Mouse (Mus musculus) heart, embryonic 13.5 days (tissue): ENCODE measurements around the gene Ugt1a5. TPM values are rescaled to one million over a fixed set of nuclear protein-coding genes. Genes with fewer than 3 reads are reported as not detected.

Source experiments
- ATAC-seq: fragments of 200-750 bp; cut with Nextera tagmentation; 2 replicates; pipeline ENCODE4 v1.8.0; 2017; ENCODE audit warnings: moderate TSS enrichment; ENCODE audit not compliant: insufficient number of reproducible peaks, low FRiP score, low TSS enrichment; ENCODE audit errors: extremely low read depth
- H3K27ac ChIP-seq: fragments of 300-500 bp; sonication (generic); replicated peaks from 2 replicates; pipeline ENCODE4 v1.5.1; 2015; ENCODE audit warnings: moderate library complexity, mild to moderate bottlenecking, inconsistent platforms
- H3K27me3 ChIP-seq: fragments of 300-500 bp; sonication (generic); replicated peaks from 2 replicates; pipeline ENCODE4 v1.6.1; 2015; ENCODE audit warnings: mild to moderate bottlenecking, inconsistent platforms
- H3K36me3 ChIP-seq: fragments of 300-500 bp; sonication (generic); 2 replicates; pipeline ENCODE4 v1.6.1; 2015; ENCODE audit warnings: mild to moderate bottlenecking, inconsistent platforms
- H3K4me1 ChIP-seq: fragments of 300-500 bp; sonication (generic); 2 replicates; pipeline ENCODE4 v1.6.1; 2015; ENCODE audit warnings: inconsistent platforms
- H3K4me2 ChIP-seq: fragments of 300-500 bp; sonication (generic); 2 replicates; pipeline ENCODE4 v1.6.1; 2015; ENCODE audit warnings: inconsistent platforms, mild to moderate bottlenecking, moderate library complexity
- H3K4me3 ChIP-seq: fragments of 300-500 bp; sonication (generic); 2 replicates; pipeline ENCODE4 v1.5.1; 2015; ENCODE audit warnings: moderate library complexity, mild to moderate bottlenecking, inconsistent platforms
- H3K9ac ChIP-seq: fragments of 300-500 bp; sonication (generic); 2 replicates; pipeline ENCODE4 v1.6.1; 2015; ENCODE audit warnings: inconsistent platforms, mild to moderate bottlenecking, moderate library complexity
- H3K9me3 ChIP-seq: fragments of 300-500 bp; sonication (generic); 2 replicates; pipeline ENCODE4 v1.6.1; 2016; ENCODE audit warnings: inconsistent platforms
- WGBS: fragments of 180-500 bp; shearing (Covaris S2); methylation state at CpG from one replicate; pipeline ENCODE4 v1.1.7; 2015; ENCODE audit warnings: mixed read lengths; 5-methylcytosine and 5-hydroxymethylcytosine counted together
- polyA plus RNA-seq: library from polyadenylated mRNA; unstranded; fragments of >200 nt; fragmentation: Nextera tagmentation; extraction: Ambion mirVana; gene quantifications from 2 replicates; pipeline ENCODE4 v1.2.1, GENCODE M21; 2015

Gene Ugt1a5
- polyA plus RNA-seq, 1 experiment from 2014 or later, result not detected

DNA sequence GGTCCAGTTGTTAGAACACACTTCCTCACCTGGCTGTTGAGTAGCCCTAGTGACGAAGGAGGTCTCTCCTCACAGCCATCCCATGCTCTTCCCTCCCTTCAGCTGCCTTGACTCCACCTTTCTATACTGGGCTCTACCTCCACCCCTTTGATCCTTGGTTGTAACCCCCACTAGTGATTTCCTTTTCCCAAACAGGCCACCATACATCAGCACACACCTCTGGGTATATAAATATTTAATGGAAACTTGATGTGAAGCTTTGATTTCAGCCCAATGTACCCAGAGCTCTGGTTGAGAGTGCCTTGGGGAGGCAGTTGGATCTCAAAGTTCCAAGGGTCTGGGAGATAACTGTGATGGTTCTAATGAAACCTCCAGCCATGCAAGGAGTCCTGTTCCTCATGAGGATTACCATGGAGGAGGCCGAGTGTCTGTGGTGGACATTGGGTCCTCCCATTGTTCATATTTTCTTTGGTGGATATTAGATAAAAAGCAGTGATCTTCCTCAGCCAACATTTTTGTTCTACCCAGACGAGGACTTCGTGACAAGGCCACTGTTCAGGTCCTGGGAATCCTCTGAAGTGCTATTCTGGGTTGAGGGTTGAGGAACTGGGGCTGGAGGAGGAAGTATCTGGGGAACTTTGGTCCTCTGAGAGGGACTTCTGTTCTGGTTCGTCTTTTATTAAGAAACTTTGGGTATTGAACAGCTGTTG, 61.0 kb downstream of the Ugt1a5 start, which contains the start of gene Mroh2a:
TSS of gene Mroh2a (plus strand) at position 317 of the 710 bp plus-strand sequence.
- no peak for ATAC-seq
- 45% methylated on average over 5 of the region's 5 CpGs for WGBS
- Histone ChIP-seq H3K27ac (no peak within 1 kb of the TSS), H3K4me1 (no peaks in the 10 kb centered on the region), H3K9me3 (peaks cover 70% of the 10 kb centered on the region), H3K4me3 (no peak within 1 kb of the TSS), H3K9ac (no peak within 1 kb of the TSS), H3K36me3 (no peaks in the 10 kb centered on the region), H3K27me3 (no peaks in the 10 kb centered on the region), H3K4me2 (no peak within 1 kb of the TSS)

DNA sequence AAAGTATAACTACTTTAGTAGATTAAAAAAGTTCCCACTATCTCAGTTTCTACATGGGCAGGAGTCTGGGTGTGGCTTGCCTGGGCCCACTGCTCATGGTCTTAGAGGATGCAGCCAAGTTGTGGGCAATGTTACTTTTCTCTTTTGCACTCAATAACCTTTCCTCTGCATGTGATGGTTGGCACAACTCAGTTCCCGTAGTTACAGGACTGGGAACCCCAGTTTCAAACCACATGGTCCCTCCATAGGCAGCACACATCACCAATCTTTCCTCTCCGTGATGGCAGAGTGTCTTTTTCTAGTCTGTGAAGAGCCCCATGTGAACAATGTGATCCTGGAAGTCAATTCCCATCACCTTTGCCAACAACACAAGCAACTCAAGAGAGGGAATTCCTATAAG, 61.7 kb downstream of the Ugt1a5 start:
- Histone ChIP-seq H3K4me2 (no peak overlapping the region), H3K27me3 (no peaks in the 10 kb centered on the region), H3K36me3 (no peaks in the 10 kb centered on the region), H3K9ac (no peak overlapping the region), H3K4me1 (no peaks in the 10 kb centered on the region), H3K27ac (no peak overlapping the region), H3K4me3 (no peak overlapping the region), H3K9me3 (peaks cover 73% of the 10 kb centered on the region)
- no peak for ATAC-seq
- 50% methylated on average over 2 of the region's 2 CpGs for WGBS

DNA sequence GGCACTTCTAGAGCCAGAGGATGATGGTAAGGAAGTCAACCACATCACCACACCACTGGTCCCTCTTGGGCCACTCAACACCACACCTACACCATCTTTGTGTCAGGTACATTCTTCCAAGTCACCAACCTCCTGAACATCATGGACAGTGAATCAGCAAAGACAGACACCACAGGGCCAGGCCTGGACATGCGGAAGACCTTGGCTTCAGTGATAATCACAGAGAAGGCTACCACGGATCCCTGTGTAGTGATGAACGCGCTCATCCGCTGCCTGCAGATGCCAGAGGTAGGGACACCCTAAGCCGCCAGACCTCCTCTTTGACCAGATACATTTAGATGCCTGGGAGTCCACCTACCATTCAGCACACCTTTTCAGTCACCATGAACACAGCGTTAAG, 62.3 kb downstream of the Ugt1a5 start:
- H3K27me3 ChIP-seq, result no peaks in the 10 kb centered on the region
- H3K36me3 ChIP-seq, result no peaks in the 10 kb centered on the region
- H3K27ac ChIP-seq, result no peak overlapping the region
- 65% methylated on average over 7 of the region's 7 CpGs for WGBS
- H3K4me1 ChIP-seq, result no peaks in the 10 kb centered on the region
- peaks cover 79% of the 10 kb centered on the region for H3K9me3 ChIP-seq
- H3K4me2 ChIP-seq, result no peak overlapping the region
- no peak overlapping the region for H3K9ac ChIP-seq
- no peak overlapping the region for H3K4me3 ChIP-seq
- 0 out of 2 replicates have a peak, but pooled peaks have one; percentile 4 for ATAC-seq

DNA sequence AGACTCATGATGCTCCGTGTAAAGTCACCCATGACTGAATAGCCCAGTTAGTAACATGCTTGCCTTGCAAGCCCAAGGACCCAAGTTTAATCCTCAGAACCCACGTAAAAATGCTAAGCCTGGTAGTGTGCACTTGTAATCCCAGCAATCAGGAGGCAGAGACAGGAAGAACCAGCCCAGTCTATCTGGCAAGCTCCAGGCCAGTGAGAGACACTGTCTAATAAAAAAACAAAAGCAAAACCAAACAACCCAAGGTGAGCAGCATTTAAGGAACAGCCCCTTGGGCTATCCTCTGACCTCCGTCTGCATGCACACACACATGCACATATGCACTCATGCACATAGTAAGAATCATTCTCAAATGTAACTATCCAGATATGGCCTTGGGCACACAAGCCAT, 63.8 kb downstream of the Ugt1a5 start:
- H3K36me3 ChIP-seq, result no peaks in the 10 kb centered on the region
- 68% methylated on average over 3 of the region's 3 CpGs for WGBS

DNA sequence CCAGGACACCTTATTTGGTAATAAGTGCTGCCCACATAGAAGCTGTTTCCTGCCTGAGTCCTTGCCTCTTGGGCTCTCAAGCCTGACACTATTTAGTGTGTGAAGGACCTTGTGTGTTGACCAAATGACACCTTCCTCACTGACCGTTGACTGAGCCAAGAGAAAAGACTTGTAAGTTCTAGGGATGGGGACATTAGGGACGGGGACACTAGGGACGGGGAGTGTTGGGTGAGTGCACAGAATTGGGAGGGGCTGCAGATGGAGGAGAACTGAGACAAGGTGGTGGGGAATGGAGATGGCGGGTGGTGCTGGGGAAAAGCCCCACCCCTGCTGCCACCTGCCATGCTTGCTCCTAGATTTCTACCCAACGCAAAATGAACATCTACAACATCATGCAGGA, 64.2 kb downstream of the Ugt1a5 start:
- no peak overlapping the region for H3K9ac ChIP-seq
- no peak overlapping the region for H3K4me3 ChIP-seq
- H3K27me3 ChIP-seq, result no peaks in the 10 kb centered on the region
- H3K4me2 ChIP-seq, result no peak overlapping the region
- H3K27ac ChIP-seq, result no peak overlapping the region
- WGBS, result 69% methylated on average over 5 of the region's 5 CpGs
- H3K36me3 ChIP-seq, result no peaks in the 10 kb centered on the region
- no peak for ATAC-seq
- H3K9me3 ChIP-seq, result peaks cover 96% of the 10 kb centered on the region
- H3K4me1 ChIP-seq, result no peaks in the 10 kb centered on the region

More for the DNA sequence above, 63.8 kb downstream of the Ugt1a5 start:
- H3K4me2 ChIP-seq, result no peak overlapping the region
- no peaks in the 10 kb centered on the region for H3K4me1 ChIP-seq
- H3K9me3 ChIP-seq, result peaks cover 91% of the 10 kb centered on the region
- H3K27ac ChIP-seq, result no peak overlapping the region
- H3K9ac ChIP-seq, result no peak overlapping the region
- H3K27me3 ChIP-seq, result no peaks in the 10 kb centered on the region
- no peak for ATAC-seq
- no peak overlapping the region for H3K4me3 ChIP-seq

DNA sequence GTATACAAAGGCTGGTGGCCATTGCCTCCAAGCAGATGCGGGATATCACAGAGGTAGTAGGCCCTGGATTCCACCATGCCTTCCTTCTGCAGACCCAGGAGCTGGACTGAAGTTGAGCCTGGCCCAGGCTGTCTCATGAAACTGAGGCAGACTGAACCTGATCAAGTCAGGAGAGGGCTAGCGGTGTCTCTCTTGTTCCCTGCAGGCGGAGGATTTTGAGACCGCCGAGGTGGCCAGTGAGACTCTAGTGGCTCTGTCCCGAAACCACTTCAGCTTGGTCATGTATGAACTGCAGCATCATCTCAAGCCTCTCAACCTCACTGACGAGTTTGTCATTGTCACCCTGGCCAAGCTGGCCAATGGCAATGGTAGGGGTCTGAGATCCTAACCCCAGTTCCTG, 64.6 kb downstream of the Ugt1a5 start:
- no peaks in the 10 kb centered on the region for H3K36me3 ChIP-seq
- no peak overlapping the region for H3K4me3 ChIP-seq
- 66% methylated on average over 7 of the region's 7 CpGs for WGBS
- no peak overlapping the region for H3K27ac ChIP-seq
- H3K27me3 ChIP-seq, result no peaks in the 10 kb centered on the region
- H3K9me3 ChIP-seq, result peaks cover 98% of the 10 kb centered on the region
- ATAC-seq, result no peak
- no peak overlapping the region for H3K9ac ChIP-seq
- no peaks in the 10 kb centered on the region for H3K4me1 ChIP-seq
- H3K4me2 ChIP-seq, result no peak overlapping the region

DNA sequence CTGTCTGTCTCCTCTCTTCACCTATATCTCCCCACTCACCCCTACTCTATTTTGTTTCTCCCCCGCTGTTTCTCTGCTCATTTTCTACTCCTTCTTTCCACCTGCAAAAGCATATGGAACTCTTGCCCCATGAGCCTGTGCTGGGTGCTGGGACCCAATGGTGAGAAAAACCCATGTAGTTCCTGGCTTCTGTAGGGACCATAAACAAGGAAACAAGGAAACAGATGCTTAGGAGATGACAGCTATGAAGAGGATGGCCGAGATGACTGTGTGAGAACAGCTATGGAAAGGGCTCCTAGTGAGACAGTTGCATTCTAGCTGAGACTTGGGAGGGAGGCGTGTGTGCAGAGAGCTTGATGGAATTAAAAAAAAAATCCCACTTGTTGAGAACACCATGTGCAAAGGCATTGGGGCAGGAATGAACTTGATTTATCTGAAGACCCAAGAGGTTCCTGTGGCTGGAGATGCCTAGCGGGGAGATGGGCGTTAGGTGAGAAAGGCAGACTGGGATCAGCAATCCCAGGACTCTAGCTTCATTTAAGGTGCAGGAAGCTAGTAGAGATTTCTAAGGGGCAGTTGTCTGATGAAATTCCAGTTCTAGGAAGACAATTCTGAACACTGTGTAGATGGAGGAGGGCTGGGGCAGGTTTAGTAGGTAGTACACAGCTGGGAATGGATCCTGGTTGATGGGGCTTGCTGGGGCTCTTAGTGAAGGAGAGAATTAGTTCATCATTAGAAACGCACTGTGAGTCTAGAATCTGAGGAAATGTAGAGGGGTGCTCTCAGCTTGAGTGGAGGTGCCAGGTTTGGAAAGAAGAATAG, 65.4 kb downstream of the Ugt1a5 start:
- Histone ChIP-seq H3K4me3 (no peak overlapping the region), H3K4me2 (no peak overlapping the region), H3K9ac (no peak overlapping the region), H3K27ac (no peak overlapping the region), H3K27me3 (no peaks in the 10 kb centered on the region), H3K9me3 (peaks cover 98% of the 10 kb centered on the region), H3K36me3 (no peaks in the 10 kb centered on the region), H3K4me1 (no peaks in the 10 kb centered on the region)
- 66% methylated on average over 6 of the region's 6 CpGs for WGBS
- ATAC-seq, result no peak

DNA sequence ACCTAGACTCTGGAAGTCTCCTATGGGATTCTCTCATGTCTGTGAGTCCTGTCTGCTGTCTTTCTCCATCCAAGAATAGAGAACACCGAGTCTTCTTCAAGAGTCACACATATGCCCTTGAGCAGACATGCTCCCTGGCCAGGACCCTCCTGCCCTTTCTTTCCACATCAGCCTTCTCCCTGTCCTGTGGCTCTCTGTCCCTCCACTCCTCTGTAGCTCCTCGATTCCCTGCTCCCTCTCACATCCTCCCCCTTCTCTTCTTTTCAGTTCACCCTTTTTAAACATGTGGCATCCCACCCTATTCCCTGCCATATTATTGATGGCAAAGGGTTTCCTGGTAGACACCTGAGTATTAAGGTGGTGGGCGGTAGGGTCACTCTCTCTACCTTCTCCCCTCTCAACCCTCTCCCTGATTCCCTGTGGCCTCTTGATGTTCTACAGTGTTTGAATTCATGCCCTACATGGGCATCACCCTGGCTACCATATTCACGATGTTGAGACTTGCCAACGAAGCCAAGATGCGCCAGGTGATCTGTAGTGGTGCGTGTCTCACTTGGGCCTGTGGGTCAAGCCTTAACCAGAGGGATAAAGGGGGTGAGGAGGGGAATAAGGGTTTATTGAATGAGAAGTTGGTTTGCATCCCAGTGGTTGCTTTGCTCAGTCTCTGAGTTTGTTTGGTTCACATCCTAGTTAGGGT, 66.1 kb downstream of the Ugt1a5 start:
- Histone ChIP-seq H3K4me2 (no peak overlapping the region), H3K27ac (no peak overlapping the region), H3K9me3 (peaks cover 94% of the 10 kb centered on the region), H3K4me3 (no peak overlapping the region), H3K36me3 (no peaks in the 10 kb centered on the region), H3K4me1 (no peaks in the 10 kb centered on the region), H3K27me3 (no peaks in the 10 kb centered on the region), H3K9ac (no peak overlapping the region)
- no peak for ATAC-seq
- WGBS, result 57% methylated on average over 7 of the region's 7 CpGs

DNA sequence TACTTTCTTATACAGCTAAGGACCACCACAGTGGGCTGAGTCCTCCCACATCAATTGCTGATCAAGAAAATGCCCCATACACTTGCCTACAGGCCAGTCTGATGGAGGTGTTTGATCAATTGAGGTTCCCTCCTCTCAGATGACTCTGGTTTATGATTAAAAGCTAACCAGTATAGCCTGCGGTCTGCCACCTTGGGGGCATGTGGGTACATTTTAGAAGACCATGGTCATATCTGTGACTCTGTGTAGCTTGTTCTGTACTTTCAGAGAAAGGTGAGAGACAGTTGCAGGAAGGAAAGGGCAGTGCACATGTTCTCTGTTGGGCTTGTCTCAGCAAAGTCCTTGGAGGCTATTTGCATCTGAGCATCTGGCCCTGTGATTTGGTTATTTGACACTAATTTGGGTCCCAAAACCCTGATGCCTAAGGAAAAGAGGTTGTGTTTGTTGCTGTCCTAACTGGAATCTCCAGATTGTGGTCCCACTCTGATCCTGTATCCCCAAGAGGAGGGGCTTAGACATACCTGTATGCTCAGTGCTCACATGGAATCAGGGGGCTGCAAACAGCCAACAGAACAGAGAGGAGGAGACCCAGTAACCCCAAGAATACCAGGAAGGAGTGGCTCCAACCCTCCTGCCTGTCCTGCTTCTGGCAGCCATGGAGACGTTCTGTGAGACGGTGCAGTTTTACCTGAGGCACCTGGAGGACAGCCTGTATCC, 67.0 kb downstream of the Ugt1a5 start:
- Histone ChIP-seq H3K27me3 (no peaks in the 10 kb centered on the region), H3K27ac (no peak overlapping the region), H3K4me2 (no peak overlapping the region), H3K9ac (no peak overlapping the region), H3K9me3 (peaks cover 94% of the 10 kb centered on the region), H3K4me1 (no peaks in the 10 kb centered on the region), H3K36me3 (no peaks in the 10 kb centered on the region), H3K4me3 (no peak overlapping the region)
- WGBS, result 46% methylated on average over 3 of the region's 3 CpGs
- ATAC-seq, result no peak

DNA sequence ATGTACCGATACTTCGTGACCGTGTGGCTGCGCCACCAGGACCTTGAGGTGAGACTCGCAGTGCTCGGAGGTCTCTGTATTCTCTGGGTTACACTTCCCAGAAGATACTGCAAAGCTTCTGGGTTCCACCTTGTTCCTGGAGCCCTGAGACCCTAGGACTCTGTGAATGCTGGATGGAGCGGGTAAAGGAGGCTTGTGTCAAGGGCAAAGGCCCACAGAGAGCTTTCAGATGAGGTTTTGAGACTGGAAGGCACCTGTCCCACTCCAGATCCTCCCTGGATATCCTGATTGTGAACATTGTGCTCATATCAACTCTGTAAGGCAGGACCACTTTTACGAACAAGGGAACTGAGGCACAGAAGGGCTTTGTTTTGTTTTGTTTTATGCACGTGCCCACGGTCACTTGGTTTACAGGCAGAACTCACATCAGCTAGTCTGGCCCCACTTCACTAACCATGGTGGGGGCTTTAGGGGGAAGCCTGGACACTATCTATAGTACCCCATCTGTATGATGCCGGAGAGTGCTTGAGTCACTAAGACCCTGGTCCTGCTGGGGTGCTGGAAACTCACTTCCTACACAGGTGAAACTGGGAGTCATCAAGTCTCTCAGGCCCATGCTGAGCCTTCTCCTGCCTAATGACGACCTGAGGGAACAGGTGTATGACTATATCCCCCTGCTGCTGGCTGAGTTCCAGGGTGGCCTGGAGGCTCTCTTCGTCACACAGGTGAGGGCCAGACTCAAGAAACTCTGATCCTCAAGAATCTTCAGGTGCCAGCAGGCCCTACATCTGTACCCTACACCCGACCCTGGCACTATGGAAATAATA, 67.8 kb downstream of the Ugt1a5 start:
- no peaks in the 10 kb centered on the region for H3K27me3 ChIP-seq
- ATAC-seq, result no peak
- no peak overlapping the region for H3K9ac ChIP-seq
- H3K4me1 ChIP-seq, result no peaks in the 10 kb centered on the region
- WGBS, result 56% methylated on average over 14 of the region's 14 CpGs
- no peak overlapping the region for H3K4me2 ChIP-seq
- H3K27ac ChIP-seq, result no peak overlapping the region
- H3K9me3 ChIP-seq, result peaks cover 94% of the 10 kb centered on the region
- H3K36me3 ChIP-seq, result no peaks in the 10 kb centered on the region
- H3K4me3 ChIP-seq, result no peak overlapping the region
